Mouse (Mus musculus) hindbrain, embryonic 11.5 days (tissue): ENCODE data around the gene Clic4. TPM values are rescaled to one million over a fixed set of nuclear protein-coding genes. Genes with fewer than 3 reads are reported as not detected.

Experiments used
- ATAC-seq: fragments of 200-750 bp; cut with Nextera tagmentation; 2 replicates; pipeline ENCODE4 v1.8.0; 2017; ENCODE audit warnings: mild to moderate bottlenecking, moderate TSS enrichment, moderate library complexity; ENCODE audit not compliant: low FRiP score
- DNase-seq: peaks from one replicate; pipeline ENCODE4 v3.0.0-alpha.2; 2015; ENCODE audit warnings: low spot score
- H3K27ac ChIP-seq: fragments of 300-500 bp; sonication (generic); 2 replicates; pipeline ENCODE4 v1.5.1; 2014; ENCODE audit warnings: mild to moderate bottlenecking, low read depth, low read length
- H3K27me3 ChIP-seq: fragments of 300-500 bp; sonication (generic); 2 replicates; pipeline ENCODE4 v1.6.1; 2014; ENCODE audit warnings: mild to moderate bottlenecking, low read length, moderate library complexity, mixed read lengths; ENCODE audit not compliant: control insufficient read depth, insufficient read depth
- H3K36me3 ChIP-seq: fragments of 300-500 bp; sonication (generic); 2 replicates; pipeline ENCODE4 v1.6.1; 2014; ENCODE audit warnings: mild to moderate bottlenecking, low read length, moderate library complexity, mixed read lengths; ENCODE audit not compliant: control insufficient read depth, insufficient read depth
- H3K4me1 ChIP-seq: fragments of 300-500 bp; sonication (generic); replicated peaks from 2 replicates; pipeline ENCODE4 v1.6.1; 2014; ENCODE audit warnings: low read length, mixed read lengths; ENCODE audit not compliant: control insufficient read depth, insufficient read depth
- H3K4me2 ChIP-seq: fragments of 300-500 bp; sonication (generic); replicated peaks from 2 replicates; pipeline ENCODE4 v1.6.1; 2014; ENCODE audit warnings: mild to moderate bottlenecking, low read depth, low read length
- H3K4me3 ChIP-seq: fragments of 300-500 bp; sonication (generic); 2 replicates; pipeline ENCODE4 v1.5.1; 2014; ENCODE audit warnings: low read depth, low read length
- H3K9ac ChIP-seq: fragments of 300-500 bp; sonication (generic); 2 replicates; pipeline ENCODE4 v1.6.1; 2014; ENCODE audit warnings: low read depth, low read length
- H3K9me3 ChIP-seq: fragments of 300-500 bp; sonication (generic); 2 replicates; pipeline ENCODE4 v1.6.1; 2016; ENCODE audit warnings: low read length; ENCODE audit not compliant: control insufficient read depth
- WGBS: fragments of 180-500 bp; shearing (Covaris S2); extraction: QIAGEN DNeasy Blood & Tissue Kit; methylation state at CpG from one replicate; pipeline ENCODE4 v1.1.7; 2014; 5-methylcytosine and 5-hydroxymethylcytosine counted together
- polyA plus RNA-seq: library from polyadenylated mRNA; unstranded; fragments of >200 nt; fragmentation: Nextera tagmentation; extraction: Ambion mirVana; gene quantifications from 2 replicates; pipeline ENCODE4 v1.2.1, GENCODE M21; 2014

Clic4 gene
- polyA plus RNA-seq, 1 experiment from 2014 or later, result 109 TPM

DNA sequence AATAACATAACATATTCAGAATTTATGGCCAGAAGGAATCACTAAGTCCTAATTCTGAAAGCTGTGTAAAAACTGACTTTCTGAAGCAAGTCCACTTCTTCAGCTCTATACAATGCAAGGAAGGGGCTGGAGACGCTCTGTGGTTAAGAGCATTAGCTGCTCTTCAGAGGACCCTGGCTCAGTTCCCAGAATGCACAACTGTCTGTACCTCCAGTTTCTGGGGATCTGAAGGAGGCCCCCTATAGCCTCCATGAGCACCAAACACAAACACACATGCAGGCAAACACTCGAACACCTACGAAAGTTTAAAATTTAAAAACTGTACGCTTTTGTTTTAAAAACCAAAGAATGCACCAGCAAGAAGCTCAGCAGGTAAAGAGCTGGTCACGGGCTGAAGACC is 31.5 kb downstream of the Clic4 start:
- WGBS, result 89% methylated on average over 5 of the region's 5 CpGs
- H3K4me1 ChIP-seq, result no peaks in the 10 kb centered on the region
- no peak overlapping the region for H3K4me3 ChIP-seq
- H3K4me2 ChIP-seq, result no peak overlapping the region
- H3K27me3 ChIP-seq, result no peaks in the 10 kb centered on the region
- H3K36me3 ChIP-seq, result no peaks in the 10 kb centered on the region
- ATAC-seq (no peak), DNase-seq (no peak)
- H3K27ac ChIP-seq, result no peak overlapping the region
- no peak overlapping the region for H3K9ac ChIP-seq
- H3K9me3 ChIP-seq, result no peaks in the 10 kb centered on the region

DNA sequence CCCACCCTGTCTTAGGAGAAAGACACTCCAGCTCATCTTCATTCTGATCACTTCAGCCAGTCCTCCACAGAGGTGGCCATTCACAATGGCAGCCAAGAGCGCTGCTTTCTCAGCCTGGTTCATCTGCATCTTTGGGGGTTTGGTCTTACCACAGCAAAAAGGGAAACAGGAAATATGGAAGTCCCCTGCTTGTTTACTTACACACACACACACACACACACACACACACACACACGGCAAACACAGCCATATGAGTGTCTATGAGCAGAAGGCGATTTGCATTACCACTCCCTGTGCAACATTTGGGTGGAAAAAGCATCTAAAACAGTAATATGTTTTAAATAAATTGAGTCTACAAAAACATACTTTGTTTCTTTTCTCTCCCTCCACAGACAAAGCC is 32.3 kb downstream of the Clic4 start:
- ATAC-seq (no peak), DNase-seq (no peak)
- Histone ChIP-seq H3K9me3 (no peaks in the 10 kb centered on the region), H3K36me3 (no peaks in the 10 kb centered on the region), H3K9ac (no peak overlapping the region), H3K27me3 (no peaks in the 10 kb centered on the region), H3K4me2 (no peak overlapping the region), H3K4me3 (no peak overlapping the region), H3K4me1 (no peaks in the 10 kb centered on the region), H3K27ac (no peak overlapping the region)
- 87% methylated on average over 3 of the region's 3 CpGs for WGBS

DNA sequence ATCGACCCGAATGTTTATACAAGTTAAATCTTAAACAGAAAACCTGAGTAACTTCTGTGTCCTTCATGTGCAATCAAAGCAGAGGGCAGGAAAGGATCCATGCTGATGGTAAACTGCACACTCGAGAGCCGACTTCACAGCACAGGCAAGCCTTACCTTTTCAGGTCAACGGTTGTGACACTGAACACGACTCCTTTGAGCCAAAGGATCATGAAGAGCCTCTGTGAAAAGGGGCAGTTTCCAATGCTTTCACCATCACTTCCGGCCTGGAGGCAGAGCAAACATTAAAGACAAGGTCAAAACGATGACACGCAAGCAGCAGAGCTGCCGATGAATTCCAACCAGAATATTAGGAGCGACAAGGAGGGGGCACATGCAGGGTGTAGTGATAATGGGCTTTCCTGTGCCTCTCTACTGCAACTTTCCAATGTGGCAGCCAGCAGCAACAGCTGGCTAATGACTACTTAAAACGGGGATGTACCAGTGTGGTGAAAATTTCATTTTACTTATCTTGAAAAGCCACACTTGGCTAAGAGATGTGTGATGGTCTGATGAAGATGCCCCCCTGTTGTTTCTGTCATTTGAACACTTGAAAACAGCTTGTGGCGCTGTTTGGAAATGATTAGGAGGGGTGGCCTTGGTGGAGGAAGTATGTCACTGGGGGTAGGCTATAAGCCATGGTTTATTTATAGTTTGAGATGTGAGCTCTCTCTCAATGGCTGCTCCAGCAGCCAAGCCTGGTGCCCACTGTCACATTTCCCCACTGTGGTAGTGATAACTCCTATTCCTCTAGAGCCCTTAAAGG is 33.7 kb downstream of the Clic4 start:
- H3K36me3 ChIP-seq, result no peaks in the 10 kb centered on the region
- H3K9me3 ChIP-seq, result no peaks in the 10 kb centered on the region
- no peaks in the 10 kb centered on the region for H3K27me3 ChIP-seq
- H3K4me1 ChIP-seq, result no peaks in the 10 kb centered on the region
- H3K4me2 ChIP-seq, result no peak overlapping the region
- DNase-seq (no peak), ATAC-seq (no peak)
- H3K4me3 ChIP-seq, result no peak overlapping the region
- H3K9ac ChIP-seq, result no peak overlapping the region
- no peak overlapping the region for H3K27ac ChIP-seq
- WGBS, result 81% methylated on average over 13 of the region's 13 CpGs

GRCm38 (mm10) chr4:135236658-135237057 is 36.0 kb downstream of the Clic4 start:
- WGBS, result 92% methylated on average over 4 of the region's 4 CpGs
- Histone ChIP-seq H3K4me3 (no peak overlapping the region), H3K36me3 (no peaks in the 10 kb centered on the region), H3K27ac (no peak overlapping the region), H3K4me1 (no peaks in the 10 kb centered on the region), H3K27me3 (no peaks in the 10 kb centered on the region), H3K9ac (no peak overlapping the region), H3K9me3 (no peaks in the 10 kb centered on the region), H3K4me2 (no peak overlapping the region)
- DNase-seq (no peak), ATAC-seq (no peak)

DNA sequence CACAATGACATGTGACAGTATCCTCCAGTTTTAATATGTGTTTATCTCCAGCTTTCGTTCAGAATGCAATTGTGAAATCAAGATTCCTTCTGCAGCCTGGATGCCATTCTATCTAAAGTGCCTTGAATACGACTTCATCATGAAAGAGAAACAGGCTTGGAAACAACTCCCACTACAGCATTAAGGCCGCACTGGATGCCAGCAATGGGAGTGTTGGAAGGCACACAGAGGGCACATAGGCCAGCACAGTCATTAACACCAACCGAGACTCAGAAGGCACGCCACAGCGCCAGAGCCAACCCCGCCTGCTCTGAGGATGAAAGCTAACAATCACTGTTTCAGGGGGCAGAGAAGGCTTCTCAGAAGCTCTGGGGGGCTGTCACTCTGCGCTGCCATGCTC is 37.1 kb downstream of the Clic4 start:
- ATAC-seq, result no peak
- no peak for DNase-seq
- no peaks in the 10 kb centered on the region for H3K27me3 ChIP-seq
- H3K9ac ChIP-seq, result no peak overlapping the region
- H3K9me3 ChIP-seq, result no peaks in the 10 kb centered on the region
- H3K4me1 ChIP-seq, result no peaks in the 10 kb centered on the region
- WGBS, result 86% methylated on average over 8 of the region's 8 CpGs
- no peak overlapping the region for H3K4me3 ChIP-seq
- H3K27ac ChIP-seq, result no peak overlapping the region
- H3K4me2 ChIP-seq, result no peak overlapping the region
- no peaks in the 10 kb centered on the region for H3K36me3 ChIP-seq

GRCm38 (mm10) chr4:135232563-135232962 is 40.1 kb downstream of the Clic4 start:
- no peak for ATAC-seq
- H3K36me3 ChIP-seq, result no peaks in the 10 kb centered on the region
- no peak for DNase-seq
- no peak overlapping the region for H3K9ac ChIP-seq
- H3K4me2 ChIP-seq, result no peak overlapping the region
- no peaks in the 10 kb centered on the region for H3K27me3 ChIP-seq
- WGBS, result 94% methylated on average over 5 of the region's 5 CpGs
- no peak overlapping the region for H3K27ac ChIP-seq
- H3K4me3 ChIP-seq, result no peak overlapping the region
- H3K4me1 ChIP-seq, result no peaks in the 10 kb centered on the region
- H3K9me3 ChIP-seq, result no peaks in the 10 kb centered on the region

GRCm38 (mm10) chr4:135231543-135231942 is 41.1 kb downstream of the Clic4 start:
- H3K4me3 ChIP-seq, result no peak overlapping the region
- H3K36me3 ChIP-seq, result no peaks in the 10 kb centered on the region
- H3K27me3 ChIP-seq, result no peaks in the 10 kb centered on the region
- 94% methylated on average over 5 of the region's 5 CpGs for WGBS
- ATAC-seq (no peak), DNase-seq (no peak)
- no peak overlapping the region for H3K9ac ChIP-seq
- no peak overlapping the region for H3K4me2 ChIP-seq
- H3K9me3 ChIP-seq, result no peaks in the 10 kb centered on the region
- no peaks in the 10 kb centered on the region for H3K4me1 ChIP-seq
- H3K27ac ChIP-seq, result no peak overlapping the region

GRCm38 (mm10) chr4:135231136-135231535 is 41.5 kb downstream of the Clic4 start:
- no peaks in the 10 kb centered on the region for H3K27me3 ChIP-seq
- no peaks in the 10 kb centered on the region for H3K9me3 ChIP-seq
- no peaks in the 10 kb centered on the region for H3K4me1 ChIP-seq
- H3K4me2 ChIP-seq, result no peak overlapping the region
- H3K4me3 ChIP-seq, result no peak overlapping the region
- ATAC-seq (no peak), DNase-seq (no peak)
- H3K9ac ChIP-seq, result no peak overlapping the region
- no peaks in the 10 kb centered on the region for H3K36me3 ChIP-seq
- WGBS, result 87% methylated on average over 3 of the region's 3 CpGs
- H3K27ac ChIP-seq, result no peak overlapping the region

DNA sequence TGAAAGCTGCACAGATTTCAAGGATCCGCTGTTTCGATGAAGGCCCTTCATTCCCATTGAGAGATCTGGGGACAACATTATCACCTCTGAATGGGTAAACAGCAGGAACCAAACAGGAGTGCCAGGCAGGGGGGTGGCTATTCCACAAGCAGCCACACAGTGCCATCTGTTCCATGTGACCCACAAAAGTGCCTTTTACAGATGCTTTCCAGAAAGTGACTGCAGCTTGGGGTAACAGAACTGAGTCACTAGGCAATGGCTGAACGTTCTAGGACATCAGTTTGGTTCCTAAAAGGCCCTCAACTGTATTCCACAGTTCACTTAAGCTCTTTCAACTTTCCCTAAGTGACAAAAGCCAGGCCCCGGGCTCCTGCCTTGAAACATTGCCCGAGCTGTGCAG is 42.0 kb downstream of the Clic4 start:
- no peak overlapping the region for H3K9ac ChIP-seq
- ATAC-seq (no peak), DNase-seq (no peak)
- H3K27me3 ChIP-seq, result no peaks in the 10 kb centered on the region
- H3K27ac ChIP-seq, result no peak overlapping the region
- no peaks in the 10 kb centered on the region for H3K36me3 ChIP-seq
- H3K4me3 ChIP-seq, result no peak overlapping the region
- no peaks in the 10 kb centered on the region for H3K9me3 ChIP-seq
- no peak overlapping the region for H3K4me2 ChIP-seq
- 81% methylated on average over 5 of the region's 5 CpGs for WGBS
- no peaks in the 10 kb centered on the region for H3K4me1 ChIP-seq
